Mouse (Mus musculus): Measurements from ENCODE around the gene Apol7a. TPM values are rescaled to one million over a fixed set of nuclear protein-coding genes. Genes with fewer than 3 reads are reported as not detected.
A peak's percentile ranks its signal among the peaks of the same experiment; 100 is the strongest.
"Not testable (repeated sequence)": the region's sequence is repeated elsewhere in the genome, so short reads cannot be mapped to it uniquely, and the experiment has no call there.

Gene Apol7a
- polyA plus RNA-seq (2016; fragmentation: Nextera tagmentation; extraction: Ambion mirVana): 0.34 TPM in 1 of 2 replicates, not detected in the other

GRCm38 (mm10) chr15:77399027-77399426, at the start of gene Apol7a:
Gene Apol7a, minus strand, starts transcription at chr15:77399110.
- not testable (repeated sequence) for H3K9me3 ChIP-seq; H3K4me1 ChIP-seq; H3K36me3 ChIP-seq; DNase-seq (ENCODE audit: low spot score); H3K27ac ChIP-seq; H3K4me3 ChIP-seq; H3K27me3 ChIP-seq (ENCODE audit: insufficient read depth, poor library complexity, severe bottlenecking)
- WGBS: 56% methylated on average over 9 of the region's 9 CpGs

GRCm38 (mm10) chr15:77447392-77447791, 48.5 kb upstream of the Apol7a start, which contains the start of gene Apol7b:
Gene Apol7b, minus strand, starts transcription at chr15:77447492.
- H3K9me3 ChIP-seq; H3K27me3 ChIP-seq (ENCODE audit: insufficient read depth, poor library complexity, severe bottlenecking); H3K27ac ChIP-seq; H3K36me3 ChIP-seq; DNase-seq (ENCODE audit: low spot score); H3K4me1 ChIP-seq; H3K4me3 ChIP-seq: not testable (repeated sequence)
- 80% methylated on average over 2 of the region's 2 CpGs for WGBS

GRCm38 (mm10) chr15:77445668-77446067, 46.8 kb upstream of the Apol7a start:
- not testable (repeated sequence) for H3K9me3 ChIP-seq; H3K4me1 ChIP-seq; H3K36me3 ChIP-seq; H3K27ac ChIP-seq; DNase-seq (ENCODE audit: low spot score); H3K4me3 ChIP-seq; H3K27me3 ChIP-seq (ENCODE audit: insufficient read depth, poor library complexity, severe bottlenecking)
- 77% methylated on average over 1 of the region's 1 CpGs for WGBS

DNA sequence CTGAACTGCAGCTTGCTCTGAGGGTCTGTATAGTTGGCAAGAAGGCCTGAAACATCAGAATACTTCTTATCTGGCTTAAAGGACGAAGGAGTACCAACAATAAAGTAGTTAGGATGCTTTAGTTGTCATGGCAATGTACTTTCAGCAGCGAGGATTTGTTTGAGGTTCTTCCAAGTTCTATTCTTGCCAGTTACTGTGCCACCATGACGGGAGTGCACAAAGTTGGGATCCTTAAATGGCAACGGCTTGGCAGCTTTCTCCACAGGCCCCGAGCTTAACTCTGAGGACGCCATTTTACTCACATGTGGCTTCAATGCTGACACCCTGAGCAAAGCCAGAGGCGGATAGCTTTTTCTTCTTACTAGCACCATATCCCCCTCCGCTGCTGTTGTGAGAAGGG, 45.8 kb upstream of the Apol7a start:
- WGBS: 75% methylated on average over 8 of the region's 8 CpGs
- not testable (repeated sequence) for H3K4me3 ChIP-seq; H3K27me3 ChIP-seq (ENCODE audit: insufficient read depth, poor library complexity, severe bottlenecking); H3K9me3 ChIP-seq; H3K36me3 ChIP-seq; DNase-seq (ENCODE audit: low spot score); H3K4me1 ChIP-seq; H3K27ac ChIP-seq

DNA sequence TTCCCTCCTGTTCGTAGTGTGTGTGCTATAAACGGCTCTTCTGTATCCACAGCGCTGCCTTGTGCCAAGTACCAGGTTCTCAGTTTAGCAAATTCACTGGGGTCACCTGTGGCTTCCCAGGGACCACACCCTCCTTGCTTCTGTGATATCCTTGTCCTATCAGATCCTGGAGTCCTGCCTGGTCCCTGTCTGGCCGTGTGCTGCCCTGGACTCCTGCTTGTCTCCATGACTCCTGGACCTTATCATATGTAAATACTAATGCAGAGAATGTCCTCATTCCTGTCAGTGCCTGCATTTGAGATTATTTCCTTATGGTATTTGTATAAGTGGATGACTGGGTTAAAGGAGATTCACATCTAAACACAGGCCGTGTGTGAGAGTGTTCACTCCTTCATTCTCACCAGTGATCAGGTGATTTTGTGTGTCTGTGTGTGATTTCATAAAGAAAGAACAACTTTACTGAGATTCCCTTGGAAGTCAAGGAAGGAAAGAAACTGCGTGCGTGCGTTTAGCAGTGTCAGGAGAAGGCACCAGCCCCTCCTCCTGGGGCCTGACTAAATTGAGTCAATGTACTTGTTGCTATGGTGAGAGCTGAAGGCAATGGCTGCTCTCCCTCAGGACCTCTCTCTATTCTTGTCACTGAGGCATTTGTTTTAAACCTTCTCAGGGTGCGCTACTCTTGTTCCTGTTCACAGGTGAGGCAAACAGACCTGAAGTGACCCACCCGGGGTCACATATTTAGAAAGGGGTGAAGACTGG, 30.0 kb upstream of the Apol7a start:
- not testable (repeated sequence) for H3K4me1 ChIP-seq; DNase-seq (ENCODE audit: low spot score)

GRCm38 (mm10) chr15:77422925-77423324, 24.0 kb upstream of the Apol7a start:
- H3K9me3 ChIP-seq; H3K4me1 ChIP-seq; H3K36me3 ChIP-seq; H3K27ac ChIP-seq; H3K4me3 ChIP-seq; DNase-seq (ENCODE audit: low spot score); H3K27me3 ChIP-seq (ENCODE audit: insufficient read depth, poor library complexity, severe bottlenecking): not testable (repeated sequence)
- WGBS: 65% methylated on average over 5 of the region's 7 CpGs

More for the DNA sequence above, 30.0 kb upstream of the Apol7a start:
- not testable (repeated sequence) for H3K36me3 ChIP-seq; H3K9me3 ChIP-seq; H3K27me3 ChIP-seq (ENCODE audit: insufficient read depth, poor library complexity, severe bottlenecking); H3K4me3 ChIP-seq; H3K27ac ChIP-seq
- 57% methylated on average over 9 of the region's 10 CpGs for WGBS

- H3K27me3 ChIP-seq (ENCODE audit: insufficient read depth, poor library complexity, severe bottlenecking); H3K4me3 ChIP-seq; H3K9me3 ChIP-seq; H3K36me3 ChIP-seq; DNase-seq (ENCODE audit: low spot score); H3K27ac ChIP-seq; H3K4me1 ChIP-seq: not testable (repeated sequence)
- no CpG with 5 or more reads among the region's 3 CpGs for WGBS
Measured at GRCm38 (mm10) chr15:77419657-77420056, 20.7 kb upstream of the Apol7a start.

GRCm38 (mm10) chr15:77416655-77417333, 17.9 kb upstream of the Apol7a start:
- WGBS: 30% methylated on average over 4 of the region's 10 CpGs
- DNase-seq (ENCODE audit: low spot score); H3K4me1 ChIP-seq: not testable (repeated sequence)

GRCm38 (mm10) chr15:77415653-77416052, 16.7 kb upstream of the Apol7a start:
- 64% methylated on average over 2 of the region's 2 CpGs for WGBS
- not testable (repeated sequence) for H3K4me1 ChIP-seq; H3K9me3 ChIP-seq; H3K4me3 ChIP-seq; H3K27ac ChIP-seq; H3K27me3 ChIP-seq (ENCODE audit: insufficient read depth, poor library complexity, severe bottlenecking); H3K36me3 ChIP-seq
- peak; percentile 58 for DNase-seq (ENCODE audit: low spot score)

More at GRCm38 (mm10) chr15:77416655-77417333, 17.9 kb upstream of the Apol7a start:
- not testable (repeated sequence) for H3K9me3 ChIP-seq; H3K27ac ChIP-seq; H3K36me3 ChIP-seq; H3K27me3 ChIP-seq (ENCODE audit: insufficient read depth, poor library complexity, severe bottlenecking); H3K4me3 ChIP-seq

DNA sequence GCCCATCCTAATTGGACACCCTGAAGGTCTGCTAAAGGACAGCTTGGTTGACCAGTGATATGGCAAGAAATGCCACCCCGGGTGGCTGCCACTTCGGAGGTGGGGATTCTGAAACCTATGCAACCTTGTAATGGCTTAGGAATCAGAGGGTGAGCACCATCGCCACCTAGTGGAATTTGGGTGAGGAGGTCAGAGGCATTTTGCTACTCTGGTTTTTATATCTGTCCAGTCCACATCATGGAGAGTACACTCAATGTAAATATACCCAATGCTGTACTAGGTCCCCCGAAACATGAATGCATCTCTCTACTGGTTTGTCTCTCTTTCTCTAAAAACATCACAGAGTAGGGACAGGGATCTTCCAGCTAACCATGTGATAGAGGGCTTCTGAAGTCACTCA, 13.8 kb upstream of the Apol7a start:
- not testable (repeated sequence) for H3K4me3 ChIP-seq; H3K36me3 ChIP-seq; DNase-seq (ENCODE audit: low spot score); H3K9me3 ChIP-seq; H3K4me1 ChIP-seq; H3K27ac ChIP-seq; H3K27me3 ChIP-seq (ENCODE audit: insufficient read depth, poor library complexity, severe bottlenecking)
- 32% methylated on average over 4 of the region's 4 CpGs for WGBS

DNA sequence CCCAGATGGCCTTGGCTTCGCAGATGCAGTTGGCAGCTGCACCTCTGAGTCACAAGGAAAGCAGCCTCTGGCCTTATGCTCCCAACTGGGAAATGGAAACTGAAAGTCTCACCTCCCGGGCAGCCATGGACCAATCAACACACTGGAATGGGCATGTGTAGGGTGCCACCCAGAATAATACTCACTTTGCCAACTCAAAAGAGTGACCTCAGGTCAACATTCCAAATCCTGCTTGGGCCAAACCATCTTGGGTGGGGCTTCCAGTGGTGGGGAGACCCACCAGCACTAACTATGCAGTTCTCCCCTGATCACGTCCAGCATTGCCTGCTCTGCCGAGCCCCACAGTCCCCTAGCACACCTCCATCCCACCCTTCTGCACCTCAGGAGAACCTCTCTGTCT, 12.1 kb upstream of the Apol7a start, which contains the start of gene Apol9a:
Gene Apol9a (minus strand): TSS at position 101 of the 400 bp plus-strand sequence.
- not testable (repeated sequence) for H3K4me1 ChIP-seq; H3K27me3 ChIP-seq (ENCODE audit: insufficient read depth, poor library complexity, severe bottlenecking); DNase-seq (ENCODE audit: low spot score); H3K27ac ChIP-seq; H3K9me3 ChIP-seq; H3K36me3 ChIP-seq; H3K4me3 ChIP-seq
- 56% methylated on average over 1 of the region's 4 CpGs for WGBS

DNA sequence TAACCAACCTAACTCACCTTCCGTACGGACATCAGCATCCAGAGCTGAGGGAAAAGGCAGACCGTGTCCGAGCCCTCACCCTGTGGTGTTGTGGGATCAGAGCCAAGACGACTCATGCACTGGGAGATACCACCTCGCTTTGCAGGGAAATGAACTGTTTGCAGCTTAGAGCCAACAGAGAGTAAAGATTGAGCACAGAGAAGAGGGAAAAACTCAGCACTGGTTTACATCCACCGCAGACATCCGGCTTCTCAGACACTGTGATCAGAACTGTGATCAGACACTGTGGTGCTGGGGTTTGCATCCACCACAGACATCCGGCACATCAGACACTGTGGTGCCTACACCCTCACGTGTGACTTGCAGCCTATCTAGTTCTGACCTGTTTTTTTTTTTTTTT, 7.5 kb upstream of the Apol7a start:
- H3K4me1 ChIP-seq; H3K27ac ChIP-seq; H3K4me3 ChIP-seq; H3K36me3 ChIP-seq; H3K9me3 ChIP-seq; DNase-seq (ENCODE audit: low spot score): not testable (repeated sequence)
- H3K27me3 ChIP-seq (ENCODE audit: insufficient read depth, poor library complexity, severe bottlenecking): peaks cover 20% of the 10 kb centered on the region; the same call in 1 of the 2 replicates
- WGBS: 54% methylated on average over 10 of the region's 10 CpGs

GRCm38 (mm10) chr15:77397450-77398132, 1.3 kb downstream of the Apol7a start:
- H3K4me1 ChIP-seq; H3K27ac ChIP-seq; H3K4me3 ChIP-seq; H3K36me3 ChIP-seq; H3K9me3 ChIP-seq; H3K27me3 ChIP-seq (ENCODE audit: insufficient read depth, poor library complexity, severe bottlenecking); DNase-seq (ENCODE audit: low spot score): not testable (repeated sequence)
- 35% methylated on average over 11 of the region's 11 CpGs for WGBS
